Mouse (Mus musculus) left cerebral cortex, postnatal 36 days (tissue): ENCODE measurements around the gene Hecw2. TPM values are rescaled to one million over a fixed set of nuclear protein-coding genes. Genes with fewer than 3 reads are reported as not detected.
A peak's percentile ranks its signal among the peaks of the same experiment; 100 is the strongest.

Source experiments
- DNase-seq, 2 experiments: peaks; one replicate each; pipeline ENCODE4 v3.0.0; 2021 to 2022; ENCODE audit warnings: low spot score in 2 of 2, mixed read lengths in 1 of 2
- intact Hi-C: fragments of 180-260 bp; cut with DNase I; formaldehyde crosslinking; loops from one replicate; pipeline ENCODE4 v1.15.1; 2025
- total RNA-seq, 2 experiments: library from RNA; stranded (reverse); gene quantifications; 2 replicates each; pipeline ENCODE4 v1.2.3; 2021

The Hecw2 gene
- total RNA-seq, 2 experiments from 2014 or later, result 52.3 to 75.0 TPM

DNA sequence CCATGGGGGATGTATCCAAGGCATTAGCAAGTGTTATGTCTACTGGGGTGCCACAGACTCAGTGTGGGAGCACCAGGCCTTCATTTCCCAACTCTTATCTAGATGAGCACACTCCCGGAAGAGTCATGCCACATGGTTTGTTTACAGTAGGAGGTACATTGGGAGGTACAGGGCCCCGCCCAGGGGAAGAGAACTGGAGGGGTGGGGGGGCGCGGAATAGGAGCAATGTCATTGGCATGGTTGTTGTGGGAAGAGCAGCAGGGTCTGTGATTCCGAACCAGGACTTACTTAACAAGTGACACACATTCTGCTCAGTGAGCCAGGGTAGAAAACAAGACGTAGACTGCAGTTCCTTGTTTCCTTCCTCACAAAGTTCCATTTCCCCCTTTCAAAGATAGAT, 344.1 kb downstream of the Hecw2 start:
- intact Hi-C loops, result no loop called here
- no peak for DNase-seq

DNA sequence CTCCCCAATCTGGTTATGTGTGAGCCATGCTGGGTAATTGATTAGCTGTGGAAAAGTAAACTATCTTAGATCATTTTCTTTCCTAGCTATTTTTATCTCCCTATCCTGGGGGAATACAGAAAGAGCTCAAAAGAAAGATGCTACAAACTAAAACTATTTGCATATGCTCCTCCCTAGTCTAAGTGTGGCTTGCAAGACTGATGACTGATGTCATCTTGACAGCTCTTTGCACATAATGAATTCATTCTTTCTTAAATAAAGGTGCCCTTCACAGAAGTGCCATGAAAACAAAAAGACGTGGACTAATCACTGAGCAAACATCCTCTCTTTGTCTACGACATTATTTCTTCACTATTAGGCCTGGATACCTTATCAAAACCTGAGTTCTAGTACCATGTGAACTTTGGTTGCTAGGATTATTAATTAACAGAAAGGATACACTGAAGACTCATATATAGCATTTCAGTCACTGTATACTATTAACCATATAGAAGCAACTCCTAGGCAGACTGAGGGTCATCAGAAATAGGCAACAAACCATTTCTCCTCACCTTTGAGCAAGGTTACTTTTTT, 348.2 kb downstream of the Hecw2 start:
- intact Hi-C loops, result no loop called here

DNA sequence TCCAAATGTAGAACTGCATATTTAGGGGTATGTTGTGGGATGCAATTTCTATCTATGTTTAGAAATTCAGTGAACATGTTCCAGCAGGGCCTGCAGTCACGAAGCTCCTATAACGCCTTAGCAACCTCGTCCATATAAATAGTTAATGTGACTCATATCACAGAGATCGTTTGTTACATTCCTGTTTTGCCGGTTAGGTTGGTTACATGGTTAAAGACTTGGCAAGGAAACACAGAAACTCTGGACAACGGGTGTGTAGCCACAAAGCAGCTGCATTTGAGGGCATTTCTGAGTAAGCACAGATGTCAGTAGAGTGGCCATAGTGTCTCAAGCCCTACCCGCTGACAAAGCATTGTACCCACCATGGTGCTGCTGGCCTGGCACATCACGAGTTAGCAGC, 349.1 kb downstream of the Hecw2 start:
- intact Hi-C loops, result no loop called here
- DNase-seq, result no peak

More for the DNA sequence above, 348.2 kb downstream of the Hecw2 start:
- no peak for DNase-seq

DNA sequence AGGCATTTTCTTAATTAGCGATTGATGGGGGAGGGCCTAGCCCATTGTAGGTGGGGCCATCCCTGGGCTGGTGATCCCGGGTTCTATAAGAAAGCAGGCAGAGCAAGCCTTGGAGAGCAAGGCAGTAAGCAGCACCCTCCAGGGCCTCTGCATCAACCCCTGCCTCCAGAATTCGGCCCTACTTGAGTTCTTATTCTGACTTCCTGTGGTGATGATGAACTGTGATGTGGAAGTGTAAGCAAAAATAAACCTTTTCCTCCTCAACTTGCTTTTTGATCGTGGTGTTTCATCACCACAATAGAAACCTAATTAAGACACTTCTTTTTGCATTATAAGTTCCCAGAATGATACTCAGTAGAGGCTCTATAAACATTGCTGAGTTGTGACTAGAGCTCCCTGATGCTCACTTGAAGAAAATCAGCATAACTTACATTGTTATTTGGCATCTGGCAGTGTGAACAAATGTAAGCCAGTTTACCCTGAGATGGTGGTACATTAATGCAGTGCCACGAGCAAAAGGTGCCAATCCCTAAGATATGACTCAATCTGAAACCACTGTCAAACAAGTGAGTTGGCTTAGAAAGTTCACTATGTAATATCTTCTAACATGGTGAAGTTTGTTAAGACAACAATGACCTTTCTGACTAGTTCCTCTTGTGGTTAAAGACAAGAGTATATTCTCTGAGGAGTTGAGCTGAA, 349.9 kb downstream of the Hecw2 start:
- no peak for DNase-seq
- intact Hi-C loops, result no loop called here

DNA sequence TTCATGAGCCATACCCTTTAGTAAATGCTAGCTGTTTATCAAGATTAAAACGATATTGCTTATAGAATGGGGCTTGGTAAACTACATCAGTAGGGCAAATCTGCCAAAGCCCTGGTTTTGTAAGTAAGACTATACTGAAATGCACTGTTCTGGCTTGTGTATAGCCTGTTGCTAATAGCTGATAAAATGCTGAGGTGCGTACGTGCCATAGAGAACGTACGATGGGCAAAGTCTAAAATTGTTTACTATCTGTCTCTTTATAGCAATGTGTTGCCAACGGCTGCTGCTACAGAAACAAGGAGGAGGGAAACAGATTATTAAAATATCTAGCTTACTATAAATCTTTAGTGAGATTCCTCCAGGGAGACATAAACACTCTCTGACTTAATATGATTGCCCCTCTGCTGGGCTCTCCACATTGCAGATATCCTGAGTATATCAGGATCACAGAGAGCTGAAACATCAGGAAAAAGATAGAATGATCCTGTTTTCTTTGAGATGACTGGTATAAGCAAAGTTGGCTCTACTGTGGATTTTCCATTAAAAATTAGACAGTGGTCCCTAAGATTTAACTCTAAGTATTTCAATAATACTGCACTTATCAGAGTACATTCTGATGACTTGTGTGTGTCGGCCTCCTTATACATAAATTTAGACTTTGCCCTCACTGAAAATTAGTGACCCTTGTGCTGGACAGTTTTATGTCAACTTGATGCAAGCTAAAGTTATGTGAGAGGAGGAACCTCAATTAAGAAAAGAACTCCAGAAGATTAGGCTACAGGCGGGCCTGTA, 350.6 kb downstream of the Hecw2 start:
- no peak for DNase-seq
- intact Hi-C loops, result no loop called here

DNA sequence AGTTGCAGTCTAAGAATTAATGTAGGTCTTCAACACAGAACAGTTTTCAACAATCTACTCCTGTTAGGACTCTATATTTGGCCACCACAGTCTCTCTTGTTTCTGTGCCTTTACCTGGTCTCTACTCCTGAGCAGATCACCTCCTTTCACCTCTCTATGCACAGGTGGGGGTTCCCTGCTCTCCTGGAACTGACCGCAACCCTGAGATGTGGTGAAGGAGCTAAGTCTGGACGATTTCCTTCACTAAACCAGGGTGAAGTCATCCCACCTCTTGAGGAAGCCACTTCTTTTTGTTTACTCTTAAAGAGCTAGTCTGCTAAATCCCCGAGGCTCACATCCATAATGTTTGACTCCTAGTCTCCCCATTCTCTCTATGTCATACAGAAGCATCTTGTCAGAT, 351.9 kb downstream of the Hecw2 start:
- intact Hi-C loops, result no loop called here
- no peak for DNase-seq

DNA sequence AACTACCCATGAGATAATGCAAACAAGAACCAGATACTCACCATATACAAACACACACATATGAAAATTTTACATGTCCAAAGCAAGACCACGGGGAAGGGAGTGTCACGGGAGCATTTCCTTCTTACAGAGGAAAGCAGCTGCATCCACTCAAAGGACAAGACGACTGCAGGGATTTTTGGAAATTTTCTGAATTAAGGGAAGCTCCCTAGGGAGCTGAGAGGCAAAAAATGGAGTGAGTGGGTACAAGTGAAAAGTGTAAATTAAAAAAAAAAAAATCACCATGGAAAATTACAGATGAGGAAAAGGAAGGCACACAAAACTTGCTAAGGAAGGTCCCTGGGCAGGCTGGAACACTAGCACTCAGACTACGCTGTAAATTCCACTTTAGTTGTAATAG, 353.9 kb downstream of the Hecw2 start:
- intact Hi-C loops, result no loop called here
- DNase-seq, result no peak

DNA sequence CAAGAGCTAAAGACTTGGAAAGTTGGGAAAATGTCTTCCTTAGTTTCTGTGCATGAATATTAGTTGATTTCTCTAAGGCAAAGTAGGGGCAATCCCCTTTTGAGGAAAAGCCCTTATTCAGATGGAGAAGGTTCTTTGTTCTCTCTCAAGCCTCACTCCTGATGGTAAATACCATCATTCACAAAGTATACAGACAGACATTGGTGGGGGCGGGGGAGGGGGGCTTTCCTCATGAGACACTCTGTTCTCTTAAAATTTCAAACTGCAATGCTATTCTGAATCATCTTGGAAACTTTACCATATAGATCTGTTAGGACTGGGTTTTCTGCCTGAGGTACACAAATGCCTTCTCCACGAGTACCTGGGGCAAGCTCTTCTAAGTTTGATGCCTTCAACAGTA, 355.6 kb downstream of the Hecw2 start:
- no peak for DNase-seq
- intact Hi-C loops, result no loop called here

DNA sequence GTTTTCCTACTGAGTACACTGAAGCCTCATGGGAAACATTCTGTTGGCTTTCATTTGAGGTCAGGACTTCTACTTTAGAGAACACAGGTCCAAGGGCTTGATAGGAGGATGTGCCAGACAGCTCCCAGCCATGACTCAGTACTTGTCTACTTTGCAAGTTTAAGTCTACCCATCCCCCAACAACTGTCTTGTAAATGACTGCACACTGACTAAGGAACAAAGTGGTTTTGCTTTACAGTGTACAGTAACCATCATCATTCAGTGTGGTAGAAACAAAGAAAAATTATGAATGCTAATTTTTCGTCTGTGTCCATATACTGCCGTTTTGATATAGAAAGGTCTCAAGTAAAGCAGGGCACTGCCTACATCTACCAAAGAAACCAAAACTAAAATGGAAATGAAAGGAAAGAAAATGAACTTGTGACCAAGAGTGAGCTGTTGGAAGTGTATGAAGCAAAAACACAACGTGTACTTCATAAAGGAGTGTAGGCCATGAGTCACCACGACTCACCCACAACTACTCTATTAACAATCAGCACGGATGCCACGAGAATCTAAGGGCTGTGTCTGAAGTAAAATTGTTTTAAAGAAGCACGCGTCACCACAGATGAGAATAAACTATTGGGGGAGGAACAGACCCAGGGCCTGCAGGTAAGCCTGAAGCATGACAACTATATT, 356.6 kb downstream of the Hecw2 start:
- DNase-seq, result no peak
- intact Hi-C loops, result no loop called here

DNA sequence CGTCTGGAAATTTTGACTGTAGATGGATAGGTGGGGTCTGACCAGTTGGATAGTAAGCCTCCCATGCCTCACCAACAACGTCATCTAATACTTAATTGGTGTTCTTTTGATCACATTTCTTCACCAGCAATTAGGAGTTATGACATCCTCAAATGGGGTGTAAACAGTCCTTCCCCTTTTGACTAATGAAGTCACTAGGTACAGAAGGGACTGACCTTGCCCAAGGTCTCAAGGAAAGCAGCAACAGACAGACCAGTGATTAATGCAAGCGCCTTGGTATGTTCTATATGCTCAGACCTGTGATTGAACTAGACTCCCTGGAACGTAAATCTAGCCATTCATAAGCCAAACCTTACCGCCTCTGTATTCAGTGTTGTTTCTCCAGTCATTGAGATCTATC, 364.7 kb downstream of the Hecw2 start:
- no peak for DNase-seq
- intact Hi-C loops, result no loop called here

DNA sequence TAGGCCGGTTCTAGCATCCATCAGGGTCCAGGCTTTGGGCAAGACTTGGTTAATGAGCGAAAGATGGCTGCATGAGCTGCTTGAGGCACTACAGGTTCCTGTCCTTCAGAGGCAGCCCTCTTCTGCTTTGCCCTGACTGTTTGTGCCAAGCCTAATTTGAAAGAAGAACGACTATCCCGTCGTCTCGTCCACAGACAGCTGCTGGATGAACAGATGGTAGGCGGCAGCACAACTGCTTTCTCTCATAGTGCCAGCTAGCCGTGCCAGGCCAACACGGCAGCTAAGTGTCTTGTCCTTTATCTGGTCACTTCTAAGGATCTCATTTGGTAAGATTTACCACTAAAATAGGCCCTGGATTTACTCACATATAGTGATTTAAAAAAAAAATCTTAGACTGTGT, 365.9 kb downstream of the Hecw2 start:
- no peak for DNase-seq
- intact Hi-C loops, result no loop called here

DNA sequence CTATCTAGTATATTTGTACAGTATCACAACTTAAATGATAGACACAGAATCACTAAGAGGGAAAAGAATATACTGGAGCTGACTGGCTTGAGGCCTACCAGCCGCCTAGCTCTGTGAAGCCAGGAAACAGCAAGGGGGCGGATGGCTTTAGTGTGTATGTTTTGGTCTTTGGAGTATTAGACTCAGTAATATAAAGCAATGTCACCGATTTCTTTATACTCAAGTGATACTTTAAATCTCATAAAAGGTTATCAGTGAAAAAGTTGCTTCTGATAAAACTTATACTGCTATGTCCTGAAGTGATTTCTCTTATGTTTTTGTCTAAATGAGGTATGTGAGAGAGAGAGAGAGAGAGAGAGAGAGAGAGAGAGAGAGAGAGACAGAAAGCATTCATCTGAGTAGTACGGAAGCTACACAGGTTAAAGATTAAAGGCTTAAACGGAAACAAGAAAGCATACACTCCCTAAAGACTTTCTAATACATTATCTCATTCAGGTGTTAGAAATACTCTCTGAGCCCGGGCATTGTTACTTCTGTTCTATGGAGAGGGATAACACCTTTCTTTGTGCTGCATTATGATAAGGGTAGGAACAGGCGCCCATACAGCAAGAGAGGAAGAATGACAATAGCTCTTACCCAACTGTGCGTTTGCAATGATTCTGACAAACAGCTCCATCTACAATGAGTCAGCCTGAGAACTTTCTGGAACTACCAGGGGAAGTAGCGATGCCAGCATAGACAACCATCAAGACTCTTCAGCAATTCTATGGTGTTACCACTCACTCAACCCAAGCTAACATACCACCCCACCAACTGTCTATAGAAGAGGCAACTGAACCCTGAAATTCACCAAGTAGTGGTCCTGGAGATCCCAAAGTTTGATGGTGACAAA, 370.3 kb downstream of the Hecw2 start:
- intact Hi-C loops, result loop anchor here (5.0 kb wide), 1 partner anchor 37 kb away; the partner anchor contains the start of gene Stk17b
- DNase-seq, result no peak

DNA sequence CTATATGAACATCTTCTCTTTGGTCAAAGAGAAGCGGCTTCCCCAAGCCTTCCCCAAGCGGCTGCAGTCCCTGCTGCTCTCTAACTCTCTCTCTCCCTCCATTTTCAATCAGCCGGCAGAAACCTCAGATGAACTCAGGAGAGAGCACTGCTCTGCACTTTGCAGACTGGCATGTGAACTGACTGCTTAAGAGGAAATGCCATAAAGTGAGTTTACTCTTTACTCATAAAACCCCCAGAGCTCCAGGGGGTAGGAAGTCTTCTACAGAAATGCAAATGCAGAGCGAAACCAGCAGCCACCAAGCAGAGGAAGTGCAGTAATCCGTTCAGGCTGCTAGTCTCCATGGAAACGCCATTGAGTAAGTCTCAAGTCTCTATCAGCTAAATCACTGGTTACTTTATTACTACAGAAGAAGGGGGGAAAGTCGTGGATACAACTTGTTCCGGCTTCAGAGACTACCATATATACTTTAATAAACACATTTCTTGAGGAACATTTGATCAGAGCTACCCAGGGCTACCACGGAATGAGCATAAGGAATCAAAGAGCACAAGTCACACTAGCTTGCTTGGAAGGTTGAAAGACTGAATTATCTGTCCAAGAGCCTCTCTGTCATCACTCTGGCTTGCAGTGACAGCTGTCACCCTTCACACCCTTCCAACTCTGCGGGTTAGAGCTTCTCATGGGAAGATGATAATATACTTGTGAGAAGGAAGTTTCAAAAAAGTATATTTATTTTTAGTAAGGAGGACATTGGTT, 371.1 kb downstream of the Hecw2 start:
- intact Hi-C loops, result loop anchor here (5.0 kb wide), 1 partner anchor 37 kb away; the partner anchor contains the start of gene Stk17b
- peak; percentile 12 to 25 for DNase-seq

DNA sequence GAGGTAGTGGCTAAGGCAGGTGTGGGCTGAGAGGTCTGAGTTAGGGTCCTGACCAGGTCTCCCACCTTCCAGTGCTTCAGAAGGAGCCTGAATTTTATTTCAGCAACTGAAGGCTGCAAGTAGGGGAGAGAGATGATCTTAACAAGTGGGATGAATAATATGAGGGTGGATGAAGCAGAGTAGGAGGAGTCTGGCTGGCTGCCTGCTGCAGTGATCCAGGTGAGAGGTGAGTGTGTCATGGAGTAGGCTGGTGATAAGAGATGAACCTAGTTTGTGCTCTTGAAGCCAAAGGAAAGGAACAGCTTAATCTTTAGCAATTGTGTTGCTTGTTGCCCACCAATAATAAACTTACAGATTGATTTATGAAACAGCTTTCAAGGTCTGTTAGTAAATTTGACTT, 373.0 kb downstream of the Hecw2 start:
- DNase-seq, result no peak
- intact Hi-C loops, result loop anchor here (5.0 kb wide), 1 partner anchor 35 kb away; the partner anchor contains the start of gene Stk17b

DNA sequence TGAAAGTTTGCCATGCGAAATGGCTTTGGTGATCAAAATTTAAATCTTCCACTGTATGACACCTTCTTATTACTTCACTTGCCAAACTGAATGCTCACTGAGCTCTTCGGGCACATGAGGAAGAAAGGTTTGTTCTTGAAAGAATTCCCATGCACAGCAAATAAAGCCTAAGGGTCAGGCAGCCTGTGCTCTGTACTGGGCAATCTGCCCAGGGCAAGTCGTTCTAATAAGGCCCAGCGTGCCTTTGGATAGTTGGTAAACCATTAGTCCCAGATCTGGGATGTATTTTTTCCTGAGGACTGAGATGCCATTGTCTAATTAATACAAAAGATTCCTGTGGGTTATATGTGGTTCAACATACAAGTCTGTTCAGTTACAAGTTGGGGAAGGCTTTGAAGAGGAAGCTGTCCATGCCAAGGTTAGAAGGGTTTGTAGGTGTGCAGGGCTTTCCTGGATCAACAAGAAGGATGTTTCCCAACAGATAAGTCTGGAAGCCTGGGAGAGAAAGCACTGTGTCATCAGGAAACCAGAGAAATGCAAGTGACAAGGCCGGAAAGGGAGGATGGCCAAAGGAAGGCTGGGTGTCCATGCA, 374.8 kb downstream of the Hecw2 start:
- DNase-seq, result no peak
- intact Hi-C loops, result loop anchor here (5.0 kb wide), 1 partner anchor 33 kb away; the partner anchor contains the start of gene Stk17b

DNA sequence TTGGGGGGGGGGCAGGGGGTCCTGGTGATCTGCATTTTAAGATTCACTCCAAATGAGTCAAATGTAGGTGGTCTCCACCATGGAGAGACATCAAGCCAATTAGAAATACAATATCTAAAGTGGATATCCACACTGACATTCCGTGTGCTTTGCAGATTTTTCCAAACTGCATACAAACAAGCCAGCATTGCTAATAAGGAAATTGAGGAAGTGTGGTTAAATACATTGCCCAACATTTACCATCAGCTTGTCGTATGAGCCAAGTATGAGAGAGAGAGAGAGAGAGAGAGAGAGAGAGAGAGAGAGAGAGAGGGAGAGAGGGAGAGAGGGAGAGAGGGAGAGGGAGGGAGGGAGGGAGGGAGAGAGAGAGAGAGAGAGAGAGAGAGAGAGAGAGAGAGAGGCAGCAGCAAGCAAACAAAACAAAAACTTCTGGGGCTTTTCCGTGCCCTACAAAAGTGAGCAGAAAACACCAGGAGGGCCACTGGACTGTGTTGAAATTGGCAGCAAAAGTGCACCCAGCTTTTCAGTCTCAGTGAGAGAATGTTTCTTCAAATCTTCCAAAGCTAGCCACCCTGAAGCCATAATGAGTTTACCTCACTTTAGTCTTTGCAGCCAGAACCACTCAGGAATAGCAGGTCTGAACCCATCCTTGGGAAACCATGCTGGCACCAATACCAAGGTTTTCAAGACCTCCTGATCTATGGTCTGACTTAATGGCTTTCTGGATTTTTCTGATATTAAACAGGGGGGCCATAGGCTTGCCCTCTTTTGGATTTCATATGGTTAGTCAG, 376.7 kb downstream of the Hecw2 start:
- DNase-seq, result no peak
- intact Hi-C loops, result no loop called here

DNA sequence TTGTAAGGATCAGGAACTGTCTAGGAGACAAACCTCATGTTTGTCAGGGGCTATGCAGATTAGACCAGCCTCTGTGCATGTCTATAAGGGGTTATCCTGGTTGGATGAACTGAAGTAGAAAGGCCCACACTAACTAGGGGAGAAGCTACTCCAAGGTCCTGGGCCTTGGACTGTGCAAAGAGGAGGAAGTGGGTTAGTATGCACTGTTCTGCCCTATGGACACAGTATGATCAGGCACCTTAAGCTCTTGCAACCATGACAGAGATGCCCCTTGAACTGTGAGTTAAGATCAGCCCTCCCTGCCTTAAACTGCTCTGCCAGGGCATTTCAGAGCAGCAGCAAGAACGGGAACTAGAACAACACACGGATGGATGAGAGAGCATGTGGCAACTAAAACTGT, 378.6 kb downstream of the Hecw2 start:
- DNase-seq, result no peak
- intact Hi-C loops, result no loop called here
